Mouse (Mus musculus) C2C12 (cell line): Measurements from ENCODE around the gene Olfr231.

Experiments used
- CEBPB ChIP-seq: IDR thresholded peaks from one replicate; pipeline ENCODE4 v1.6.1; 2011; ENCODE audit warnings: low read depth, mild to moderate bottlenecking, control low read depth, moderate library complexity
- CTCF ChIP-seq: IDR thresholded peaks from one replicate; pipeline ENCODE4 v1.5.1; 2011; ENCODE audit not compliant: control insufficient read depth, insufficient read depth, insufficient read length
- FOSL1 ChIP-seq: IDR thresholded peaks from one replicate; pipeline ENCODE4 v1.8.0; 2011; ENCODE audit warnings: mild to moderate bottlenecking, low read length; ENCODE audit not compliant: poor library complexity, insufficient read depth, severe bottlenecking
- MAX ChIP-seq: IDR thresholded peaks from one replicate; pipeline ENCODE4 v1.6.1; 2011; ENCODE audit warnings: mild to moderate bottlenecking, control low read depth
- MYOD1 ChIP-seq: IDR thresholded peaks from one replicate; pipeline ENCODE4 v1.6.1; 2011; ENCODE audit warnings: low read depth; ENCODE audit not compliant: control insufficient read depth, insufficient read length
- MYOG ChIP-seq: IDR thresholded peaks from one replicate; pipeline ENCODE4 v1.6.1; 2011; ENCODE audit not compliant: control insufficient read depth, insufficient read length; ENCODE audit errors: extremely low read depth
- USF1 ChIP-seq: IDR thresholded peaks from one replicate; pipeline ENCODE4 v1.6.1; 2011; ENCODE audit warnings: low read depth, mild to moderate bottlenecking, control low read depth, moderate library complexity

- TF ChIP-seq USF1 (no peak), MYOG (no peak), CTCF (no peak), MAX (no peak), FOSL1 (no peak), CEBPB (no peak), MYOD1 (no peak)
These were observed 20.4 kb upstream of the Olfr231 start for GRCm38 (mm10) chr1:174141384-174141783.
